Mouse (Mus musculus) T-cell, adult 2 months (primary cell): ENCODE data around the gene Snn.

Experiments used
- DNase-seq: peaks from one replicate; pipeline ENCODE4 v3.0.0; 2022; ENCODE audit warnings: low spot score

Gene Snn

DNA sequence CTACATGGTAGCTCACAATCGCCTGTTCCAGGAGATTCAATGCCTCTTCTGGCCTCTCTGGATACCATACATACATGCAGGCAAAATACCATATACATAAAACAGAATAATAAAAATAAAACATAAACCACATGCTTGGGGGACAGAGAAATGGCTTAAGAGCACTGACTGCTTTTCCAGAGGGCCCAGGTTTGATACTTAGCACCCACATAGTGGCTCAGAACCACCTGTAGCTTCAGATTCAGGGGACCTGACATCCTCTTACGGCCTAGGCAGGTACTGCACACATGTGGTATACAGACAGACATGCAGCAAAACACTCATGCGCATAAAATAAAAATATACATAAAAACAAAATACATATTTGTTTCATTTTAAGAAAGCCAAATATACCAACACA lies 25.6 kb downstream of the Snn start:
- DNase-seq = no peak

DNA sequence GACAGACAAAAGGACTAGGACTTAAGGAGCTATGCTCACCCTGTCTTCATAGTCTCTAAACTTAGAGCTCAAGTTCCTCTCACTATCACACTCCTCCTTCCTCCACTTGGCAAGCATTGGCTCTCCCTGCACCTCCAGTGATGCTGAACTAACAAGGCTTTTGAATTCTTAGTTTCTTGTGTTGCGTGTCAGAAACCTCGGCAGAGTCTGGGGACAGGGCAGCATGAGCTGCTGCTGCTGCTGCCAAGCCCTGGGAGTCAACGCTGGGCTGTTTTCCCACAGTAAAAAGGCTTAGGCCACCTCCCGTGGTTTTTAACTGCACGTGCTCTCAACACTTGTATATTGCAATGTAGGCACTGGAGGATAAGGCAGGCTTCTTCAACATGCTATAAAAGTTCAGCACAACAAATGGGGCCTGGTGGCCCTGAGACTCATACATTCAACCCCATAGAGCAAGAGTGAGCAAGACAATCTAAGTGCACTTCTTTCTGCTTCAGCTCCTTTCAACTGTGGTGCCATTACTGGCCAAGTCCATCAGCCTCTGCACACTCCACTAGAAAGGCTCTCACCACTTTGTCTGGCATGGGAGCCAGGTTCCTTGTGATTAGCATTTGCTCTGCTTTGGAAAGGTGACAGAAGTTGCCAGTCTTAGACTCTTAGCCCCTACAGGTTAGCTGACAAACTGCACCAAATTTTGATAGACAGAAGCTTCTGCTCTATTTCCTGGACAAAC lies 26.3 kb downstream of the Snn start:
- no peak for DNase-seq

DNA sequence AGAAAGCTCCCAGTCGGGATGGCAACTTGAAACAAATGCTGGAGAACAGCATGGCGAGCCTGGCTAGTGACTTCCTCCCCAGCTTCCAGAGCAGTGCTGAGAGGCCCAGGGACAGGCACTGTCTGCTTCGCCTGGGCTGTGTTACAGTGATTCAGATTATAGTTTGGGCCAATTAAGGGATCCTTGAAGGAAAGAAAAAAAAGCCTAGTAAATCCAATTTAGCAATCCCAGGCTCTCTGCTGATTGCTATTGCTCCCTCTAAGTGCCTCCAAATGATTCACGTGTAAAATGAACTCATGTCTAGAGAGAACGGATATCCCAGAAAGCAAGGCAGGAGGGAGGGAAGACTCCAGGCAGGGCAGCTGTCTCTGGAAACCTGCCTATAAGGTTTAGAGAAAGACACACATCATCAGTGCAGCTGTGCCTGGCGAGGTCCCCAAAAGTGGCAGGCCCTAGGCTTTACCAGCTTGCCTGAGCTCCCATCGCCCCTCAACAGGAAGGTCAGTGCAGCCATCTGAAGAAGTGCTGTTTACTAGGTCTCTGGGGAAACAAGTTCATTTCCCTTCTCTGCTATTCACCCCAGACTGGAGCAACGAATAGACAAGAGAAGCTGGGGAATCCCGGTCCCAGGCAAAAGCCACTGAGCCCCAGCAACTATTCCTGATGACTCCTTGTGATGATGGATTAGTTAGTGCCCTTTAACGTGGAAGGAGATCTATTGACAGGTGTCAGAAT lies 30.3 kb downstream of the Snn start:
- DNase-seq = no peak

DNA sequence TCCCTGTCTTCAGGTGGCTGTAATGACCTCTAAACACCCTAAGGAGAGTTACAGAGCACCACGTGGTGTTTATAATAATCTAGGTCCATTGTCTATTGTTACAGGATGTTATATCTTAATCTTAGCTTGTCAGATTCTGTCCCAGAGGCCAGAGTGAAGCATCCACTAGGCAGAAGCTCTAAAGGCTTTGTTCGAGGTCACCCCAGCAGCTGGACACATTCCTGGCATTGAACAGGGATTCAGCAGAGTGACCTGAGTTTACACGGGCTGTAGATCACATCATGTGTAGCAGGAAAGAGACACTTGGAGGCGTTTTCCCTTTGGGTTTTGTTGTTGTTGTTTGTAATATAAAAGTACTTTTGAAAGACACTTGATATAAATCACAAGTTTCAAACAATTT lies 31.3 kb downstream of the Snn start:
- no peak for DNase-seq

DNA sequence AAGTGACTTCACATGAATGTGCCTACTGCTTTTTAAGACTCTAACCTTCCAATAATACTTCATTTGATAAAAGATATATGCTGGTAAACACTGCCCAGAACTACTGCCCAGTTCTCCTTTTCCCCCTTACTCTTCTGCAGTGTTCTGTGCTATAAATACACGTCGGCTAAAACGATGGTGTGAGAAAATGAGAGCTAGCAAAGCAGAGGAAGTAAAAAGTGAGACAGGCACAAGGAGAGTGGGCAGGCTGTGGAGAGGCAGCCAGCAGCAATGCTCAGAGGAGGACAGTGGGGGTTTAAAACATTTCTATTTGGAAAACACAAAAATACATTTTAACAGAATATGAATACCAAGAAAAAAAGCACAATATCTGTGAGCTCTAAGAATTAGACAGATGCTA lies 31.8 kb downstream of the Snn start:
- DNase-seq = no peak

DNA sequence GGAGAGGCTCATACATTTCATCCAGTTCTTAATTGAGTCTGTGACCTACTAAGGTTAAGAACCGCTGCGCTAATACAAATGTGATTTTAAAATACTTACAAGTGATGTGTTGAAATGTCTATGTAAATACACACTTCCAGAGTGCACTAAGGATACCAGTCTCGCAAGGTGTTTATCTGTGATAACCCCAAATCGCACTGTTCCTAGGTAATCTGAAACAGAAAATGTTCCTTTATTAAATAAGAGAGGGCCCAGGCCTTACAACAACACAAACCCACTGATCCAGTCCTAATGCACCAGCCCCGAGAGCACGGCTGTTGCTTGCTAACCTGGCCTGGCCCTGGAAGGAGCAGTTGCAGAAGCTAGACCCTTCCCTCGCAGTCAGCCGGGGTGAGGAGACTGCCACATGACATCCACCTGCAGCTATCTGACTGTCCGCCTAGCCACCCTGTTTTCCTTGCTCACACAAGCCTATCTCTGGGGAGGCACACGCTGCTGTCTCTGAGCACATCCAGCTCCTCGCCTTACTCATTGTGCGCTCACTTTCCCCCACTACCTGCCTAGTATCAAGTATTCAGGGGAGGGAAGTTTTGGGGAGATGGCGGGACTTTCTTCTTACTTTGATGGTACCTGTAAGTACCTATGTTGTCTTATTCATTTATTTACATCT lies 33.1 kb downstream of the Snn start:
- no peak for DNase-seq

DNA sequence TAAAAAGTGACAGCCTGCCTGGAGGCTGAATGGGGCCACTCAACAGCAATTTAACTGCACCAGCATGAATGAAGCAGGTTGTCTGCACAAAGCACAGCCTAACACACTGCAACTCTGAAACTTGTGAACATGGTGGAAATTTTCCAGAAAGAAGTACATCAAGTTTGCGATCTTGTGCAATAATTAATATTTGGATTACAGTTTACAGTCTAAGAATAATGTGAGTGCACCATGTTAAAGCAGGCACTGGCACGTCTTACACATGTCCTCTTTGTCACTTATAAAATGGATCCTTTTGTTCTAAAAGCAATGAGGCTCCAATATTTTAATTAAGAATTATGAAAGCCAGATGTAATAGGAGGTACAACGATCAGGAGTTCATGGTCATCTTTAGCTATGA lies 36.6 kb downstream of the Snn start:
- DNase-seq = no peak

DNA sequence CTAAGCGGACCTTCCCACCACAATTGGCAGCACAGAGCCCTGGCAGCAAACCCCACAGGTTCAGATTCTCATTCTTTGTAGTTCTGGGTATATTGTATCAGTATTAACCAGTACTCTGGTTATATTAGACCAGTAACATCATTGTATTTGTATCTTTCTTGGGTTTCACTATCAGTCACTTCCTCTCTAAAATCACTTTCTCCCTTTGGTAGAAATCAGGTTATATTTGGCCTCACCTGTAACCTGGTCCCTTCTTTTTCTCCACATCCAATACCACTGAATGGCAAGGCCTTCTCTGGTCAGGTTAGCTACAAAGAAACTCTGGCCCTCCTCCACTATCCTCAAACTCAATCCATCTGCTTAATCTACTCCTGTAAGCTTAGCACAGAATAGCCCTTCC lies 44.2 kb downstream of the Snn start:
- DNase-seq = no peak

DNA sequence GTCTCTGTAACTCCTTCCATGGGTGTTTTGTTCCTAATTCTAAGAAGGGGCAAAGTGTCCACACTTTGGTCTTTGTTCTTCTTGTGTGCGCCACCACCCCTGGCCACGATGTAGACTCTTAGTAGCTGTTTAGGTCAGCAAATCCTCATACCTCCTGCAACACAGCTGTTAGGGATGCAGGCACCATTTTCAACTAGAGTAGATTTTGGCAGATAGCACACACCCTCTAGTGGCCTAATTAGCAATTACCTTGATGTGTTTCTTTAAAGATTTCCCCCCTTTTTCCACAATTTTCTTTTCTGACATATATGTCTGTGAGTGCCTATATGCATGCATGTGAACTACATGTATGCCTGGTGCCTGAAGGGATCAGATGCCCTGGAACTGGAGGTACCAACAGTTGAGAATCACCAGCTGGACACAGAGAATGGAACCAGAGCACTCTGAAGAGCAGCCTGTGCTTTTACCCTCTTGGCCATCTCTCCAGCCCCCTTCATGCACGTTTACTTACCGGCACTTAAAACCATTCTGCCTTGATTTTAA lies 48.5 kb downstream of the Snn start:
- DNase-seq = no peak

DNA sequence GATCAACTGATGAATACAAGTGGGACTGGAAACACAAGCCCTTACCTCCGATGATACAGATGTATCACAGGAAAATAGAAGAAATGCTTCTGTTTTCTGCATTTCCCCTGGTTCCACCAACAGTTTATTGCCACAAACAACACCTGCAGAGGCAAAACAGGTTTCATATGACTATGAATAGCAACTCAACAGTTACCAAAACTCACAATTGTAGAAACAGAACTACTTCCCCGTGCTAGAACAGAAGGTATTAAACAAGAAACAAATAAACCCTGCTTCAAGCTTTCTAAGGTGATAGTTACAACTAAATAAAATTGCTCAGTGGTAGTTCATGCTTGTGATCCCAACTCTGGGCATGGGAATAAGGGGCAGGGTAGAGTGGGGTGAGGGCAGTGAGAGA lies 61.9 kb downstream of the Snn start:
- DNase-seq = no peak

DNA sequence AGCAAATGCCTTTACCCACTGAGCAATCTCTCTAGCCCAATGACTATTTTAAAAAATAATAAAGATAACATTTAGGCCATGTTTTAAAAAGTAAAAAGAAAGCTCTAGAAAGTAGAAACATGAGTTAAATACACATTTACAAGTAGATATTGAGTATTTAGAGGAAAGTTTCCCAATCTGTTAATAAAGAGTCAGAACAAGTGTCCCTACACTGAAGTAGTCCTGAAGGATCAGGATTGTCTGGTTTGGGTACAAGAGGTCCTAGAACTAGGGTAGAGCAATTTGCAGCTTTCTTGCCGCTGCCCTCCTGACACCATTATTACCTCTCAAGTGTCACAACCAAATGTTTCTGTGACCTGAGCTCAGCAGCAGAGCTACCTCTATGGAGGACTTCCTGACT lies 63.4 kb downstream of the Snn start:
- DNase-seq = no peak
